Mouse (Mus musculus) naive thymus-derived CD4-positive, alpha-beta T cell, adult 2 months (primary cell): ENCODE measurements around the gene Ccdc51.
A peak's percentile ranks its signal among the peaks of the same experiment; 100 is the strongest.

Source experiments
- DNase-seq: peaks from one replicate; pipeline ENCODE4 v3.0.0-alpha.2; 2011; ENCODE audit warnings: low read depth

Gene Ccdc51

GRCm38 (mm10) chr9:109056916-109057315, 25.4 kb upstream of the Ccdc51 start:
- peak; percentile 37 for DNase-seq

GRCm38 (mm10) chr9:109057543-109057942, 24.8 kb upstream of the Ccdc51 start:
- DNase-seq: no peak

DNA sequence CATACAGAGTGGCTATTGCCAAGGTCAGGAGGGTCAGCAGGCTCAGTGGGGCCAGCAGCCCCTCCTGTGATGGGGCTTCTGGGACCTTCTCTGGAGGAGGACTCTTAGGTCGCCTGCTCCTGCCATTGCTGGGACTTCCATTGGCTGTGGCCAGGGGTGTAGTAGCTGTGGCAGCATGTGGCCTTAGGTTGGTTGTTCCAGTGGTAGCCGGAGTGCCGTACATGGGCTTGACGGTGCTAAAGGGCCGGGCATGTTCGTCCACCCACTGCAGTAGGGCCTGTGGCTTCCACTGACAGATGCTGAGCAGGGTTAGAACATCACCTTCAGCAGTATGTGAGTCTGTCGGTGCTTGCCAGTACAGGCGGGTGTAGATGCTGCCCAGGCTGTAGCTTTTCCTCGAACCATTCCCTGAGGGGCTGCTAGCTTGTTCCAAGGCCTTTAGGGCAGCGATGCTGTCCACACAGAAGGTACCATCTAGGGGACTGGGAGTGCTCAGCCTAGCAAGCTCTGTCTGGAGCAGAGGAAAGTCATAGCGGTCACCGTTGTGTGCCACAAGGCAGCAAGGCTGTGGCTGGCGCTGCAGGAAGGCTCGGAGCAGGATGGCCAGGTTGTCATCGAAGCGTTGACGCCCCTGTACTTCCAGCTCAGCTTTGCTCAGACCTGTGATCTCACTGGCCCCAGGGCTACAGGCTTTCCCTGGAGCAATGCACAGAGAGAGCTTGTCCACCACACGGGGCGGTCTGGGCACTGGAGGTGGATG, 24.1 kb upstream of the Ccdc51 start:
- DNase-seq: peak; percentile 72

DNA sequence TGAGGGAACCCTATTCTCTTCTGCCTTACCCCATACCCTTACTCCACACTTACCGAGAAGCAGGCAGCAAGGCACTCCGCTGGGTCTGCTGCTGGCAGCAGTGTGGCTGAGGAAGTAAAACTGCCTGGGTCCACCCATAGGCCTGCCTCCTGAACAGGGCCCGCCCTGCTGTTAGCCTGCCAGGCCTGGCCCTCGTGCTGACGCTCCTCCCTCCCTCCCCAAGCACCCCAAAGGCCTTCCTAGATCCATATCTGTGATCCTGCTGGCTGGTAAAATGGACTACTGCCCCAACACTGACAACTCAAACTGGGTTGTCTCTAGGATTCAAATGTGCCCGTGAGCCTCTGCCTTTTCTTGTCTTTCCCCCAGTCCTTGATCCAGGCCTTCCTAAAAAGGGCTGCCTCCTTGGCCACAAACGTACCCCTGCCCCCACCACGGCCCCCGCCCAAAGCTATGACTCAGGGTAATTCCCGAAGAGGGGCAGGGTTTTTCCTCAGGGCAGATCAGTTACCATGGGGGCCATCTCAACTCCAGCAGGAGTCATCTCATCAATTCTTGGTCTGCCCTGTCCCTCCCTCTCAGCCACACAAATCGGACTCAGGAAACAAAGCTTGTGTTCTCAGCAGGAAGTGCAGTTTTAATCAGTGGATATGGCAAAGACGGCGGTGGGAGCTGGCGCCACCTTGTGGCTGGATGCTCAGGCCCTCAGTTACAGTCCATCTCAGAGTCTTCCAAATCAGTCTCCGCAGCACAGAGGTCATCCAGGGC, 23.0 kb upstream of the Ccdc51 start, which contains the start of gene Trex1:
TSS of gene Trex1 (minus strand) at position 599 of the 768 bp plus-strand sequence.
- peak; percentile 95 for DNase-seq

GRCm38 (mm10) chr9:109060184-109060897, 22.0 kb upstream of the Ccdc51 start:
- peak; percentile 43 for DNase-seq

- DNase-seq: no peak
Observed at GRCm38 (mm10) chr9:109060898-109061295, 21.4 kb upstream of the Ccdc51 start.

DNA sequence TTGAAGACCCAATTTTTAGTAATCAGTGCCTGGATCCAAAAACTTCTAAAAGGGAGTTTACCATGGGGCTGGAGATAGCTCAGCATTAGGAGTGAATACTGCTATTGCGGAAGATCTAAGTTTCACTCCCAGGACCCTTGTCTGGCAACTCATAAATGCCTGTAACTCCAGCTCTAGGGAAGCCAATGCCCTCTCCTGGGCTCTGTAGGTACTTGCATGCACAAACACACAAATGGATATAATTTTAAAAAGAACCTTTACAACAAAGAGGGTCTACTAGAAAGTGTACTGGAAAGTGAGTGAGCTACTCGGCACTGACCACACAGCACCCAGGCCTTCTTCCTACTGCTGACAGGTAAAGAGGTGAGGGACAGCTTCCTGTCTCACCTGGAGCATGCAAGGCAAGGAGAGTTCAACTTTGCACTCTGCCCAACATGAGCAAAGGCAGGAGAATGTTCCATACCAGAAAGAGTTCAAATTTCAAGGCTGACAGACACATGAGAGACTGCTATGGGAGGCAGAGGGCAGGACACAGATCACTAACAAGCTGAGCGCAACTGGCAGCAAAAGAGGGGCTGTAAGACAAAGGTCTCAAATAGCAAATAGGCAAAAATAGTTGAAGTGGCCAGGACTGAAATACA, 14.1 kb upstream of the Ccdc51 start:
- DNase-seq: peak; percentile 33

GRCm38 (mm10) chr9:109073661-109074573, 8.4 kb upstream of the Ccdc51 start, which contains the start of gene Atrip:
Gene Atrip, minus strand, starts transcription at chr9:109074124.
- peak; percentile 87 for DNase-seq

DNA sequence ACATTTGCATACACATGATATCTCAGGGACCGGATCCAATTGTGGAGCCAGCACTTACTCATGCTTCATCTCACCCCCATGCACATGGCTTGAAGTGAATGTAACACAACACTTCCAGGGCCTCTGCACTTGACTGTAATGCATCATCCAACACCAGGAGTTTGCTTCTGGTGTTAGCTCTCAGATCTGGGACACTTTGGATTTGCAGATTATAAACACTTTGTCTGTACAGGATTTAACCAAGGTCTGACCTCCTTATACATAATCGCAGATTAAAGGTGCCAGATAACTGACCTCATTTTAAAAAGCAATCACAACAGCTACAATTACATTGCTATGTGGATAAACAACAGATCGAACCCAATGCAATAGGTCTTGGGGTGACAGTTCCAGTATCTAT, 1.8 kb upstream of the Ccdc51 start:
- no peak for DNase-seq

GRCm38 (mm10) chr9:109081749-109082123, 557 bp upstream of the Ccdc51 start:
- DNase-seq: no peak

GRCm38 (mm10) chr9:109084922-109085321, 2.6 kb downstream of the Ccdc51 start:
- peak; percentile 55 for DNase-seq

DNA sequence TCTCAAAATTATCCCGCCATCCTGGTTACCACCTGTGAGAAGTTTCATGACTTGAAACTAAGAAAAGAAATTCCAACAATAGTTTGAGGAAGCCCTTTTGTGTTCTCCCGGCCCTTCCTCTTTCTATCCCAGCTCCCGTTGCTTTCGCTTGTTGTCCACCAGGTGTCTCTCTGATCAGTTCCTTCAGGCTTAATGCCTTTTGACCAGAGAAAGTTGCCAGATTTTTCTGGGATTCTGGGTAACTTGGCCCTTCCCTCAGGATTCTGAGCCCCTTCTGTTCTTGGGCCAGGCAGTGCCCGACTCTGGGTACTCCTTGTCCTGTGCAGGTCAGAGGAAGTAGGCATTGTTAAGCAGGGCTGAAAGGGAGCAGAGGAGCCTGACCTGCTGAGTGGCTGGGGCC, 5.7 kb downstream of the Ccdc51 start:
- DNase-seq: no peak

- no peak for DNase-seq
Observed at GRCm38 (mm10) chr9:109090446-109090845, 8.2 kb downstream of the Ccdc51 start.

DNA sequence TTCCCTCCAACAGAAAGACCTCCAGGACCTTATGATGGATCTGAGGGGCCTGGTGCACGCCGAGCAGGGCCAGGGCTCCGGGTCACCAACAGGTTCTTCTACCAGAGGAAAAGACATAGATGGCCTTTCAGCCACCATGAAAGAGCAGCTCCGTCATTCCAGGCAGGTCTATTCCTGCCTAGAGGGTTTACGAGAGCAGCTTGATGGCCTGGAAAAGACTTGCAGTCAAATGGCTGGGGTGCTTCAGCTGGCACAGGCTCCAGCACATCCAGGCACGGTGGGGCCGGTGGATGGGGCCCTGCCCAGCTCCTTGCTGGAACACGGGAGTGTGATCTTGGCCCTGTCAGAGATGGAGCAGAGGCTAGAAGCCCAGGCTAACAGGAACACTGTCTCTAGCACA, 9.5 kb downstream of the Ccdc51 start:
- DNase-seq: no peak

DNA sequence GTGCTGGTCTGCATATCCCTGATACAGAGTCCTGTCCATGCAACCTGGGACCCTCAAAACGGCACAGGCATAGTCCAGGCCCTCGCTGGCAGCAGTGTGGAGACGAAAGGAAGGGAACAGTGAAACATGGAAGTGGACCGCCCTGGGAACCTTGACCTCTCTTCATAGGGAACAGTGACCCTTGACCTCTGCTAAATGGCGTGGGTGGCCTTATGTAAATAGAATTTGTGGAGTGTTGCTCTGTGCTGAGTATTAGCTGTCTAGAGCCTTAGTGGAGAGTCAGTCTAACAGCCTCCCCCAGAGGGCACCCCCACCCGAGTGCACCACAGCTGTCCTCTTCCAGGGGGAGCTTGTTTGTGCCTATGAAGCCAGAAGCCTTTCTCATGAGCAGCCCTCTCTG, 10.5 kb downstream of the Ccdc51 start:
- DNase-seq: no peak

GRCm38 (mm10) chr9:109093786-109094552, 11.7 kb downstream of the Ccdc51 start:
- no peak for DNase-seq

DNA sequence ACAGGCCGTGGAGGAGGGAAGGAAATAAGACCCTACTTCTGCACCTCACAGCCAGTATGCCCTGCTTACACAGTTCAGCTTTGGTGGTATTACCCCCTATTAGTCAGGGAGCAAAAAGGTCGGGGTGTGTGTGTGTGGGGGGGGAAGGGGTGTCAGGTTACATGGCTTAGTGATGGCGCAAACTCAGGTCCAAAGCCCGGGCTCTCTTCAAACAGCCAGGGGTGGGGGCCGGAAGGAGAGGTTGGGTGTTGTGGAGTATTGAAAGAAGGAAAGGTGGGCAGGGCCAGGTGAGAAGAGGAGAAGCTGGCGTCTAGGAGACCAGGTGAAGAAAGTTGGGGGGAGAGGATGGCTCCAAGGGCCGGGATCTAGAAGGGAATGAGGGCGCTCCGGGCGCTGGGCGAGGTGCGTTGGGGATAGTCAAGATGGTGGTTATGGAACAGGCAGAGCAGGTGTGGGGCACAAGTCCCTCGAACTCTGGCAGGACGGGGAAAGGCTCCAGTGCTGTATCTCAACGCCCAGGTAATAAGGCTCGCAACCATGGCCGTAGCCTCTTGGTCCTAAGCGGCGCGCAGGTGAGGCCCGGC, 12.4 kb downstream of the Ccdc51 start:
- peak; percentile 23 for DNase-seq

GRCm38 (mm10) chr9:109095137-109095982, 13.1 kb downstream of the Ccdc51 start, which contains the start of gene Plxnb1:
Gene Plxnb1, plus strand, starts transcription at chr9:109095389.
- DNase-seq: peak; percentile 73

DNA sequence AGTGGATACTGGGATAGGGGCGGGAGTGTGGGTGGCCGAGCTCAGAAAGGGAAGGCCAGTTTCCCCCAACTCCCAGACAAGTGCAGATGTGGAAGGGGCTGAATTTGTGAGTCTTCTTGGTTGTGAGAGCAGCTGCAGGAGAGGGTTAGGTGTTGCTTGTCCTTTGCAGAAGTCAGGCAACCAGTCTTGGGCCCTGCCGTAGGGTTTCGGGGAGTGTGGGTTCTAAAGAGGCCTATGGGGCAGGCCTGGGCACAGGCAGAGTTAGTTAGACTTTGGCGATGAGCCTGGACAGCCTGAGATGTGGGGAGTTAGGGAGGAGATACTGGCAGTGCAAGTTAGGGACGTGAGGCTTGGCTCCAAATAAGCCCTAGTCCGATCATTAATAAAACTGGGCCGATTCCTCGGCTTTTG, 14.0 kb downstream of the Ccdc51 start:
- no peak for DNase-seq
